Mouse (Mus musculus): Measurements from ENCODE around the gene Tefm.

- TF ChIP-seq GATA1 (IDR thresholded peaks at IDR 0.05; ENCODE audit: borderline replicate concordance, low read length), result no peak
- no peak for TF ChIP-seq FLI1 (IDR thresholded peaks at IDR 0.05; ENCODE audit: low read length)
Measured at GRCm38 (mm10) chr11:80184531-80185071, 42.6 kb upstream of the Tefm start.
